Mouse (Mus musculus) liver, postnatal 0 days (tissue): ENCODE measurements around the gene Sox13.

ENCODE experiments used
- CTCF ChIP-seq: sonication (generic); IDR thresholded peaks from 2 replicates; pipeline ENCODE4 v1.5.1; 2016; ENCODE audit warnings: antibody characterized with exemption, low read depth
- EP300 ChIP-seq: IDR thresholded peaks from 2 replicates; pipeline ENCODE4 v1.6.1; 2016; ENCODE audit warnings: antibody characterized with exemption, low read depth, mild to moderate bottlenecking

GRCm38 (mm10) chr1:133367606-133368488 lies 56.3 kb downstream of the Sox13 start:
- TF ChIP-seq CTCF (no peak), EP300 (no peak)
